Mouse (Mus musculus): ENCODE measurements at regions not wholly inside any gene's neighbourhood (a gene's known extent, or its start where the extent isn't known, plus 50 kb on each side); places are given as distances from the start of the nearest gene placed in this dataset.

GRCm38 (mm10) chr12:95054887-95055286 is 637.1 kb upstream of the Flrt2 start:
- Histone ChIP-seq H3K36me3 (ENCODE audit: control insufficient read depth, insufficient read depth, low read length) (no peaks in the 10 kb centered on the region), H3K9me3 (ENCODE audit: control insufficient read depth, low read length) (no peaks in the 10 kb centered on the region), H3K27ac (replicated peaks; ENCODE audit: low read depth, low read length) (no peak overlapping the region), H3K4me2 (replicated peaks; ENCODE audit: low read depth, low read length, severe bottlenecking) (no peak overlapping the region), H3K4me3 (replicated peaks; ENCODE audit: low read length) (no peak overlapping the region), H3K4me1 (ENCODE audit: control insufficient read depth, insufficient read depth, low read length) (no peaks in the 10 kb centered on the region), H3K27me3 (ENCODE audit: control insufficient read depth, insufficient read depth, low read length) (no peaks in the 10 kb centered on the region), H3K9ac (ENCODE audit: low read depth, low read length, severe bottlenecking) (no peak overlapping the region)
- 89% methylated on average over 3 of the region's 3 CpGs for WGBS
- DNase-seq (ENCODE audit: low spot score): no peak
- no peak for TF ChIP-seq POLR2A (IDR thresholded peaks at IDR 0.05; ENCODE audit: borderline replicate concordance, extremely low read depth, insufficient read depth, insufficient read length)
- no peak for ATAC-seq (ENCODE audit: low FRiP score, low read depth)

DNA sequence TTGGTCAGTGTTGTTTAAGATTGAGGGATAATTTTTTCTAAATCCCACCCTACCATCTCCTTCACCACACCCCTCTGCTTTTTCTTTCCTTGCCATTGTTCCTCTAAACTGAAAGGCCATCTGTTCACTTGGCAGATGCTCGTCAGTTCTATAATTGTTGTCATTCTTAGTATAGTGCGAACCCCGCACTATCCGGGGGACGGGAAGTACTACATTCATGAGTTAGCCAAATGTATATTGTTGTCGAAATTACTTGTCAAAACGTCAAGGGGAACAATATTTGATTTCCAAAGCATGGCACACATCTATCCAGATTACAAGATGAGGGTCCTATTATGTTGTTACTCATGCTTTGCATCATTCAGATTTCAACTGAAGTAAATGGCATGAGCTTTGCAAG is 635.1 kb upstream of the Flrt2 start:
- Histone ChIP-seq H3K4me2 (replicated peaks; ENCODE audit: low read depth, low read length, severe bottlenecking) (no peak overlapping the region), H3K27ac (replicated peaks; ENCODE audit: low read depth, low read length) (no peak overlapping the region), H3K27me3 (ENCODE audit: control insufficient read depth, insufficient read depth, low read length) (no peaks in the 10 kb centered on the region), H3K4me1 (ENCODE audit: control insufficient read depth, insufficient read depth, low read length) (no peaks in the 10 kb centered on the region), H3K9me3 (ENCODE audit: control insufficient read depth, low read length) (no peaks in the 10 kb centered on the region), H3K4me3 (replicated peaks; ENCODE audit: low read length) (no peak overlapping the region), H3K36me3 (ENCODE audit: control insufficient read depth, insufficient read depth, low read length) (no peaks in the 10 kb centered on the region), H3K9ac (ENCODE audit: low read depth, low read length, severe bottlenecking) (no peak overlapping the region)
- DNase-seq (ENCODE audit: low spot score) (no peak), ATAC-seq (ENCODE audit: low FRiP score, low read depth) (no peak)
- no peak for TF ChIP-seq POLR2A (IDR thresholded peaks at IDR 0.05; ENCODE audit: borderline replicate concordance, extremely low read depth, insufficient read depth, insufficient read length)
- WGBS: 87% methylated on average over 7 of the region's 7 CpGs

DNA sequence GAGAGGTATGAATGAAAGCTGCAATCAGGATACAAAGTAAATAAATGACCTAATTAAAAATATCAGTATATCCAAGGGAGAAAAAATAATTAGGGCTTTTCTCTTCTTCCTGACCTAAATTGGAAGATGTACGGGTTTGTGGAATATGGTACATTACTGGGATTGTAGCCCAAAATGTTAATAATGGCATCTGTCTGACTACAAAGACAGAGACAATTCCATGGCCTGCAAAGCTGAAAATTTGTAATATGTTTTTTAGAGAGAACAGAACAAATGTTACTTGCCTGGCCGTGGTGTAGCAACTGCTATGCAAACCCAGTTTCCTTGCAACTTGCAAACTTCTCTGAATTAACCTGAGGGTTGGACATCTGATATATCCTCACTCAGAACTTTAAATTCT is 632.6 kb upstream of the Flrt2 start:
- Histone ChIP-seq H3K27ac (replicated peaks; ENCODE audit: low read depth, low read length) (no peak overlapping the region), H3K9me3 (ENCODE audit: control insufficient read depth, low read length) (no peaks in the 10 kb centered on the region), H3K4me2 (replicated peaks; ENCODE audit: low read depth, low read length, severe bottlenecking) (no peak overlapping the region), H3K4me3 (replicated peaks; ENCODE audit: low read length) (no peak overlapping the region), H3K4me1 (ENCODE audit: control insufficient read depth, insufficient read depth, low read length) (no peaks in the 10 kb centered on the region), H3K36me3 (ENCODE audit: control insufficient read depth, insufficient read depth, low read length) (no peaks in the 10 kb centered on the region), H3K27me3 (ENCODE audit: control insufficient read depth, insufficient read depth, low read length) (no peaks in the 10 kb centered on the region), H3K9ac (ENCODE audit: low read depth, low read length, severe bottlenecking) (no peak overlapping the region)
- TF ChIP-seq POLR2A (IDR thresholded peaks at IDR 0.05; ENCODE audit: borderline replicate concordance, extremely low read depth, insufficient read depth, insufficient read length): no peak
- 71% methylated on average over 2 of the region's 2 CpGs for WGBS
- no peak for DNase-seq (ENCODE audit: low spot score)
- ATAC-seq (ENCODE audit: low FRiP score, low read depth): no peak

DNA sequence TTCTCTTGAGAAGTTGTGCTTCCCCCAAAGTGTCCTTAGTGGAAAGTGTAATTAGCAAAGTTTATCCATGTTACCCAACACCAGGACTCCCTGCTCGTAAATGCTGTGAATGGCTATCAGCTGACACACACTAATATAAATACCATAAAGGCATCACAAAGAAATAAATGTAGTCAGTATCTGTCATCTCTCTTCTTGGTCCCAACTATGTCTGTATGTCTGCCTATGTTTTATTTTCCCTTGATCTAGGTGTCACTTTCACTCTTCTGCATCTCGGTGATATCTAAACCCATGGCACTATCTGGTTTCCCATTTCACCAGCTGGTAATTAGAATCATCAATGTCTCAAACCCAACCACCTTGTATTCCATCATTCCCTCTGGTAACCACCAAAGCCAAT is 619.7 kb upstream of the Flrt2 start:
- Histone ChIP-seq H3K9me3 (ENCODE audit: control insufficient read depth, low read length) (no peaks in the 10 kb centered on the region), H3K9ac (ENCODE audit: low read depth, low read length, severe bottlenecking) (no peak overlapping the region), H3K27me3 (ENCODE audit: control insufficient read depth, insufficient read depth, low read length) (no peaks in the 10 kb centered on the region), H3K4me1 (ENCODE audit: control insufficient read depth, insufficient read depth, low read length) (no peaks in the 10 kb centered on the region), H3K27ac (replicated peaks; ENCODE audit: low read depth, low read length) (no peak overlapping the region), H3K4me3 (replicated peaks; ENCODE audit: low read length) (no peak overlapping the region), H3K36me3 (ENCODE audit: control insufficient read depth, insufficient read depth, low read length) (no peaks in the 10 kb centered on the region), H3K4me2 (replicated peaks; ENCODE audit: low read depth, low read length, severe bottlenecking) (no peak overlapping the region)
- ATAC-seq (ENCODE audit: low FRiP score, low read depth) (no peak), DNase-seq (ENCODE audit: low spot score) (no peak)
- no peak for TF ChIP-seq POLR2A (IDR thresholded peaks at IDR 0.05; ENCODE audit: borderline replicate concordance, extremely low read depth, insufficient read depth, insufficient read length)
- WGBS: 61% methylated on average over 2 of the region's 2 CpGs

DNA sequence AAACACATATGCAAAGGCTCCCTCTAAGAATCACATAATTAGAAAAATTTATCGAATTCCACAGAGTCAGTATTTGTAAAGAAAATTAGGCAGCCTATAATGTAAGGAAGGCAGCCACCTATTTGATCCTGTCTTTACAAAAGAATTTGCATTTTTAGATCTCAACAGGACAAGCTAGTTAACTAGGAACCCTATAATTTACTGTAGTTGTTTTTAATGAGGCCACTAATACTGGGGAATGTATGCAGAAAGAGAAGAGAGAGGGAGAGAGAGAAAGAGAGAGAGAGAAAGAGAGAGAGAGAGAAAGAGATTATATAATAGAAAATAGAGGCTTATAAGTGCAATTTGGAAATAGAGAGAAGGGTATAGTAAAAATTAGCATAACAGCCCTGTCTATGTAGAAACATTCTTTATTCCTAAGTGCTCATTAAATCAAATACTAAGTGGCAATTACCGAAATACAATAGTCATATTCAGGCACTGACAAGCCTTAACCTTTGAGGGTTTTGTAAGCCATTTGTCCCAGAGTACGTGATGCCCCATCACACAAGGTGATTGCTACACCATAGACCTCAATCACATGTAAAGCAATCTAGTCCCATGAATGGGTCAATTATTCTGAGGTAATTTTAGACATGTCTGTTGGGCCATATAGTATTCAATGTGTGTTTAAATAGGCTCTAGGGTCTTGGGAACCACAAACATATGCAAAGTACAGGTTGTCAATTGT is 572.6 kb upstream of the Flrt2 start:
- no peaks in the 10 kb centered on the region for H3K9me3 ChIP-seq (ENCODE audit: control insufficient read depth, low read length)
- H3K4me2 ChIP-seq (replicated peaks; ENCODE audit: low read depth, low read length, severe bottlenecking): no peak overlapping the region
- H3K9ac ChIP-seq (ENCODE audit: low read depth, low read length, severe bottlenecking): no peak overlapping the region
- H3K27ac ChIP-seq (replicated peaks; ENCODE audit: low read depth, low read length): no peak overlapping the region
- WGBS: 76% methylated on average over 3 of the region's 3 CpGs
- H3K4me3 ChIP-seq (replicated peaks; ENCODE audit: low read length): no peak overlapping the region
- ATAC-seq (ENCODE audit: low FRiP score, low read depth) (no peak), DNase-seq (ENCODE audit: low spot score) (no peak)
- no peaks in the 10 kb centered on the region for H3K4me1 ChIP-seq (ENCODE audit: control insufficient read depth, insufficient read depth, low read length)
- no peak for TF ChIP-seq POLR2A (IDR thresholded peaks at IDR 0.05; ENCODE audit: borderline replicate concordance, extremely low read depth, insufficient read depth, insufficient read length)
- H3K36me3 ChIP-seq (ENCODE audit: control insufficient read depth, insufficient read depth, low read length): no peaks in the 10 kb centered on the region
- no peaks in the 10 kb centered on the region for H3K27me3 ChIP-seq (ENCODE audit: control insufficient read depth, insufficient read depth, low read length)

Measured in limb, embryonic 14.5 days (tissue).